Mouse (Mus musculus): Measurements from ENCODE around the gene Gm20388.
A peak's percentile ranks its signal among the peaks of the same experiment; 100 is the strongest.

The Gm20388 gene

DNA sequence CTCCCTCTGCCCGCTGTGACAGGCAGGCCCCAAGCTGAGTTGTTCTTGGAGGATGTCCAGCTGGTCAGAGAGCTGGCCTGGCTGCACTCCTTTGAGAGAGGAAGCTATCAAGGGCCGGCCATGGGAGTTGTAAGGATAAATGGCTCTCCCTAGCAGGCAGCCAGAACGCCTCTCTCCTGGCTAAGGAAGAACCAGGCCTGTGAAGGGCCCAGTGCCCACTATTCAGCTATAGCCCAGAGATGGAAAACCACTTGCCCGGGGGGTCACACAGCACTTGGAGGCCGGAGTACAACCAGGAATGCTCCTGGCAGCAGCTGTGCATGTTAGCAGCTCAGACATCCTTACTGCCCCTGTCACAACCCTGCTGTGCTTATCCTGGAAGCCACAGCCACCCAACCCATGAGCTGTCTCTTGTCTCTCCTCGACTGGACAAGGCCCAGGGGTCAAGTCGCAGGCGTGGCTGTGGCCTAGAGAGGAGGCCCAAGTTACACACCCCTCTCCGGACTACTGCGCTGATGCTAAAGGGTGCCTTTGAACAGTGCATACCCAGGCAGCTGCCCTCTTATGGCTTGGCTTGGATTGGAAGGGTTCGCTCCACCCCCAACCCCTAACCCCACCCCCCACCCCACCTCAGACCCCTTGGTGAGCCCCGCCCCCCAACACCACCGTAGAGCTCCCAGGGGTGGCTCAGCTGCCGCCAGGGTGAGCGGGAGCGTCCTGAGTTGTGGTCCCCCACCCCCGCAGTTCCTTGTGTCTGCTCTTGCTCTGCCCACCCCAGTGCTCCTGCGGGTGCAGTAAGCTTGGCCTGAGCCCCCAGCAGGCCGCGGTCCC, 593.8 kb downstream of the Gm20388 start:
- DNase-seq (ENCODE audit: low spot score in 2 of 2): no peak

DNA sequence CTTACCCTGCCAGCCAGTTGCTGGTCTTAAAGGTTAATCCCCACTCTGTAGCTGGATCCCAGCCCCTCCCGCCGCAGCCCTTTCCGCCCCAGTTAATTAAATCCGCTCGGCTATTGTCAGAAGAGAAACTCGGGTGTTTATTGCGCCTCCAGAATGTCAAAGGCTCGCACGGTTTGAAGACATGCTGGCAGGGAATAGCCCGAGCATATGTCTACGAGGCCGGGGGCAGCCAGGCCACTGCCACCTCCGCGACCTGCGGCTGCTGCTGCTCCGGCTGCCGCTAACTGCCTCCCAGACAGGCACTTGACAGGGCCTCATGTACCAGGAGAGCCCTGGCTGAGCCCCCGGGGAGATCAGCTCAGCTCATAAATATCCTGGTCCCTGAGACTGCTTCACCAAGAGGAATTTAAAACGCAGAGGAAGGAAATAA, 594.5 kb downstream of the Gm20388 start:
- DNase-seq (ENCODE audit: low spot score in 2 of 2): no peak

DNA sequence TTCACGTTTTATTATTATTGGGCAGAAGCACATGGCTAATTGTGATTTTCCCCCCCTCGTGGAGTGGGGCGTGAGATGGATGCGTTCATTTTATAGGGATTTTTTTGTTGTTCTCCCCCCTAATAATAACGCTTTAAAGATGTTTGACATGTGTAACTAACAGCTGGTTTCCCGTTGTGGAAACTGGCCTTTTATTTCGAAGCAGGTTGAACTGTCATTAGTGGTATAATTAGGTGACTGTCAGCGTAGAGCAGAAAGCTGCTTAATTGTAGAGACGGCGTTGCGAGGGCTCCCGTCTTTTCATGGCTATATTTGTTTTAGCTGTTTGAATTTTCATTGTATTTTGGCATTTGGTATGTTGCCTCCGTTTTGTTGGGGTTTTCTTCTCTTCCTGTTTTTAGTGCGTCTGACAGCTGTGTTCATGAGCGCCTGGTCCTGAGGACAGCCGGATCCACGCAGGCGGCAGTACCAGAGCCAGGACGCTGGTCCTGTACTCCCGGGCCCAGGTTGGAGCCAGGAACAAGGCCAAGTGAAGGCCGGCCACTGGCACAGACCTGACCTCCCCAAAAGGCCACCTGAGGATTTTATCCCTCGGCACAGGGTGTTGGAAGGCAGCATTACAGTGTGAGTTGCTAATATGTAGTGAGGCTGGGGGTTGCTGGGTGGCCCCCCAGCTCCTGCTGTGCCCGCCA, 595.1 kb downstream of the Gm20388 start:
- no peak for DNase-seq (ENCODE audit: low spot score in 2 of 2)

DNA sequence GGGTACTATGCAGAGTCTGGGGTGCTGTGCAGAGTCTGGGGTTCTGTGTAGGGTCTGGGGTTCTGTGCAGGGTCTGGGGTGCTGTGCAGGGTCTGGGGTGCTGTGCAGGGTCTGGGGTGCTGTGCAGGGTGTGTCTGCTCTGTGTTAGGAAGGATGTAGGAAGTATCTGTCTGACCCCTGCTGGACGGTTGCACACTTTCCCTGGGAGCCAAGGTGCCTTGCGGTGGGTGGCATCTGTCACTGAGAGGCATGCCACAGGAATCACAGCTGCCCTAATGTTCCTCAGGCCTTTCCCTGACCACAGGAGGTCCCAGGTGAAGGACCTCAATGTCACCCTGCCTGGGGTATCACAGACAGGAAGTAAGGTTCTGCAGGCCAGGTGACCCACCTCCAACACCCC, 595.9 kb downstream of the Gm20388 start:
- DNase-seq (ENCODE audit: low spot score in 2 of 2): no peak

DNA sequence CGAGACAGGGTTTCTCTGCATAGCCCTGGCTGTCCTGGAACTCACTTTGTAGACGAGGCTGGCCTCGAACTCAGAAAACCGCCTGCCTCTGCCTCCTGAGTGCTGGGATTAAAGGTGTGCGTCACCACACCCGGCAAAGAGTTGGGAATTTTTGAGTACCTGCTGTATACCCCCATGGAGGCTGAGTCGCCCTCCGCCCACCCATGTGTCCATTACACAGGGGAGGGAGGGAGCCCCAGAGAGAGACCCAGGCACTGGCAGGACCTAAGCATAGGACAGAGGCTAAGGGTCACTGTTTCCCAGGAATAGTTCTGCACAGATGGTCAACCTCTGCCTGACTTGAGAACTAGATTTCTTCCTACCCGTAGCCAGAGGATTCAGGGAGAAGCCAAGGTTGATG, 596.6 kb downstream of the Gm20388 start:
- DNase-seq (ENCODE audit: low spot score in 2 of 2): no peak

DNA sequence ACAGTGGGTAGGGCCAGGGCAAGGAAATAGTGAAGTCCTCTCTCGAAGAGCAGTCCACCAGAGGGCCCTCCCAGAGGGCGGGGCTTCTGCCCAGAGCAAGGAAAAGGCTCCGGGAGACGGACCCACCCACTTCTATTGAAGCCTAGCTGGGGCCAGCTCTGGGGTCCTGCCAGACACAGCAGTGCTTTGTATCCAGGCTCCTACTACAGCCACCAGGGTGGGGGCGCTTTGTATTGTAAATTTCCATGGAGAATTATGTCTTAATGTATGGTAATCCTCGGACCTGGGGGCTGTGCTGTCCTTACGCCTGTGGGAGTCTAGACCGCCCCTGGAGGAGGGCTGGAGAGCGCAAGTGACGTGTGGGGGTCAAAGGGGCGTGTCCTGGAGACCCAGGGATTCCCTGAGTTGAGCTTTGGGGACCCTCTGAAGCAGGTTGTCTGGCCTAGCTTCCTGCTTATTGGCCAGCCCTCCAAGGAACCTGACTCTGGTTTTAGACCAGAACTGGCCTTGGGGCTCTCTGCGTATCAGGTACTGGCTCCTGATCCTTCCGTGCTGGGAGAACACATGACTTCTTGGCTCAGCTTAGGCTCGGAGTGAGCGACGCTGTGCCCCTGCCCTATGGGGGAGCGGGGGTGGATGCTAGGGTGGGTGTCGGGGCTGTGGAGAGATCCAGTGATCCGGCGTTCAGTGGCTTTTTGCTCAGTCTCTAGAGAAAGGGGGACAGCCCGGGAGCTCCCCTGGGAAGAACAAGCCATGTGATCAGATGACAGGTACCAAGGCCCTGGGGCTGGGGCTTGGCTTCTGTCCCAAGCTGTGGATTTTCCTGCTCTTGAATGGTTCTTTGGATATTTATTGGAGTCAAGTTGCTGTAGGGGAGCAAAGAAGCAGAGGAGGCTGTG, 598.7 kb downstream of the Gm20388 start:
- no peak for DNase-seq (ENCODE audit: low spot score in 2 of 2)

DNA sequence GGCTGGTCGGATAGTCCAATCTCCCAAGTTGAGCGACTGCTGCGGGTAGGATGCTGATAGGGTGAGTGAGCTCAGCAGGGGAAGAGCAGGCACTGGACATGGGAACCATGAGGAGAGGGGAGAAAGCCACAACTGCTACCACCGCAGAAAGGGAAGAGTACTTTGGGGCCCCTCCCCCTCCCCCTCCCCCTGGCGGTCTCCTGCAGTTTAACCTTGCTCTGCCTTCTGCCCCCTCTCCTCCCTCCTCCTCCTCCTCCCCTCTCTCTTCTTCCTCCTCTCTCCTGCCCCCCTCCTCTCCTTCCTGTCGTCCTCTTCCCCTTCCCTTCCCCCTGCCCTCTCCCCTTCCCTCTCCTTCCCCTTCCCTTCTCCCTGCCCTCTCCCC, 599.4 kb downstream of the Gm20388 start:
- DNase-seq (ENCODE audit: low spot score in 2 of 2): no peak

DNA sequence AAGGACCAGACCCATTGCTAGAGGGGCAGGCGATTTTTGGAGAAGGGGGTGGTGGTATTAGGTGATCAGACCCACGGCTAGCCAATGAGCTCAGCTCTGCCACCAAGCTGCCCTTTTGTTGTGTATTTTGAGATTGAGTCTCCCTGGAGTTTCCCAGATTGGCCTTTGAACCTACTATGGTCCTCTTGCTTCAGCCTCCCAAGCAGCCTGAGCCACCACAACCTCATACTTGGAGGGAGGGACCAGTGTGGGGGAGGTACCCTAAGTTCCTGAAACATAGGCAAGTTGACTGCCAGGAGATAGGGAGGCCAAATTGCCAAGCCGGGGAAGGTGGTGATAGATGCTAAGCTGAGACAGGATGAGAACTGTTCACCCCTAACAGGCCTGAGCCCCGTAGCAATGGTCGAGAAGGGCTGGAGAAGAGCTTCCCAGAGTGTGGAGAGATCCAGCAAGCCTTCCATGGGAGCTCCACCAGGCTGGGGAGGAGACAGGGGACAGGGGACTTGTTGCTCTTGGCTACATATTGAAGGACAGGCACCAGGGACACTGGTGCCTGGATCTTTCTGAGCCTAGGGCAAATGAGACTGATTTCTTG, 600.3 kb downstream of the Gm20388 start:
- DNase-seq (ENCODE audit: low spot score in 2 of 2): no peak

DNA sequence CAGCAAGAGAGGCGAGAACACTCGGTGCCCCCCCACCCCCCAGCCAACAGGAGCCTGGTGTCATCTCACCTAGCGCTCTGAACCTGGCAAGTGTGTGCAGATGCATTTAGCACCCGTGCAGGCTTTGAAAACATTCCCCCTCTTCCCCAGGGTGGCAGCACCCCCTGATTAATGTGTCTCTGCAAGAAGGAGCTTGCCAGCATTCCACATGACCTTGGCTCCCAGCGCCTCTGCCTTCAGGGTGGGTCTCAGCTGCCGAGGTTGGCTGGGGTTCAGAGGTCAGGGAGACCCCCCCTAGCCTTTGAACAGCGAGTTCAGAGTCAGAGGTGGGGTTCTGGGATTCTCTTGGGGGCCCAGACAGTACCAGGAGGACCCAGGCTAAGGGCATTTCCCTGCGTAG, 601.1 kb downstream of the Gm20388 start:
- no peak for DNase-seq (ENCODE audit: low spot score in 2 of 2)

DNA sequence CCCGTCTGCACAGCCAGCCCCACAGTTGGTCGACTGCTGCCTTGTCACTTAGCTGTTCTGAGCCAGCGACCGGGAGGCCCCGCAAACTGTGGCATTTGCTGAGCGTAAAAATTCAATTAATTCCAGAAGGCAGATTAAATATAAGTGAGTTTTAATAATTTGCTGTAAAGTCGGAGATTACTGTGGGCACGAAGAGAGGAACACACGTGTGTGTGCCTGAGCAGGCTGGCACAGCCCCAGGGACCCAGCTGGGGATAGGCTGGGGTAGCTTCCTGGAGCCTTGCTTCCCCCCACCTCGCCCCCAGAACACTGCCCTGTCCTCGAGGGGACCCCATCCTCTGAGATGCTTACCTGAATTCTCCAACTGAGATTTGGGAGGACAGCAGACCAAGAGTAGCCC, 601.7 kb downstream of the Gm20388 start:
- no peak for DNase-seq (ENCODE audit: low spot score in 2 of 2)

DNA sequence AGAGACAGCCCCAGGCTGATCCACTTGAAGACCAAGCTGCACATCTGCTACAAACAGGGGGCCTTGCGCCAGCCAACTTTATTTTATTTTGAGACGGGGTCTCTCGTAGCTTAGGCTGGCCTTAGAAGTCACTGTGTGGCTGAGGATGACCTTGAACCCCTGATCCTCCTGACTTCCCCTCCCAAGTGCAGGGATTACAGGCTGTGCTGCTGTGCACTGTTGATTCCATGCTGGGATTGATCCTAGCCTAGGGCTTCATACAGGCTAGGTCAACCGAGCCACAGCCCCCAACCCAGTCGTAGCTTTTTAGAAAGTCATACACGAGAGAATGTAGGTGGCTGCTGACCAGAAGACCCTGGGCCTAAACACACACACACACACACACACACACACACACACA, 602.5 kb downstream of the Gm20388 start:
- DNase-seq (ENCODE audit: low spot score in 2 of 2): no peak

DNA sequence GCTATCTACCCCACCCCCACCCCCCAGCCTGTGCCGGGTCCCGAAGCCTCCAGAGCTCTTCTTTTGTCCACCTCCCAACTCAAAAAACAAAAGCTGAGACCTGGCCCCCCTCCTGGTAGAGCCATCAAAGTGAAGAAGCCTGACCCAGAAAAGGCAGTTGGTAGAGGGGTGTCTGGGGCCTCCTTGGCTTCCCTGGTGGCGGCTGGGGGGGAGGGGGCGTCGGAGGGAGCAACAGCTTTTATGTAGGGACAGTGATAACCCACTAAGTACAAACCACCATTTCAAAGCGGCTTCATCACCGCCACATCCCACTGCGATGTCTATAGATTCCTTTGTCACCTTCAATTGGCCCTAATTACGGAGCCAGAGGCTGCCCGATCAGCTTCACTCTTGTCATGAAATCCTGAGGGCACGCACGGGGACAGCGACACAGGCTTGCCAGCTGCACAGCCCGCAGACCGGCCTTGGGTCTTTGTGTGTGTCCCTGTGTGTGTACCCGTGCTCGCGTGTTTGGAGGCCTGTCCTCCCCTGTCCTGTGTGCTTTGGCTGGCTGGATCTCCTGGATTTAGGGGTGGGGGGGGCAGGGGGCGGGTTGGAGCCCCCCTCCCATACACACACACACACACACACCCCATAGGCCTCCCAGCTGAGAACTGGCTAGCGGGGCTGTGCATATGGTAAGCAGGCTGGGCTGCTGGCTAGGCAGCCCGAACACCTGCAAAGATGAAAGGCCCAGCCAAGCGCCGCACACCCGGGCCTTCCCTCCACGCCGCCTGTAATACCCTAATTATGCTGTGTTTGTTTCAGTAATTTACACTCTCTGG, 603.2 kb downstream of the Gm20388 start:
- no peak for DNase-seq (ENCODE audit: low spot score in 2 of 2)

DNA sequence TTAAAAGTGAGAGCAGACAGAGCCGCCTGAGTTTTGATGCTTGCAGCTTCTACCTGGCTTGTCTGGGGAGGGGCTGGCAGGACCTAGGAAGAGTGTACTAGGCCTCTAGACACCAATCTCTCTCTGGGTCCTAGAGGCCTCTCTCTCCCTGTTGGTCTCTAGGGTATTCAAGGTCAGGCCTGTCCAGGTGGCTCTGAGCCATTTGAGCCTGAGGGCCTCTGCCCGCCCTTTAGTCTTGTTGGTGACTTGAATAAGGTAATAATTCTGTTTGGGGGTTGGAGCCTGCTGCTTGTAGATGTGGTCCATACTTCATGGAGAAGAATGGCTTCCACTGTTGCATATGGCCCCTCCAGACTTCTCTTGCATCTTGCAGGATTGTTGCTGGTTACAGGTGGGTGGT, 604.6 kb downstream of the Gm20388 start:
- DNase-seq (ENCODE audit: low spot score in 2 of 2): no peak

DNA sequence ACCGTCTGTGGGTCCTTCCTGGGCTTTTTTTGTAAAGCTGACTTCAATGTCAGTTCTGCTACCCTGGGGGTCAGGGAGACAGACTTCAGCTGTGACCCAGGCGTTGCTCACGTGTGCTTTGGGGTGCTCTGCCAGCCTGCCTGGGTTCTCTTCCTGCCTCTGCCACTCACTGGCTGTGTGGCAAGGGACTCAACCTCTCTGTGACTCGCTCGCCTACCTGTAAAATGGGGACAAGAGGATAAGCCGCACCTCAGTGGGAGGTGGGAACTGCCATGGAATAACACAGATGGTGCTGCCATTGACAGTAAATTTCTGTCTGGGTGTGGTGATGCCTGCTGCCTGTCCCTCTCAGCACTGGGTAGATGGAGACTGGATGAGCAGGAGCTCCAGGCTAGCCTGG, 605.0 kb downstream of the Gm20388 start:
- no peak for DNase-seq (ENCODE audit: low spot score in 2 of 2)

DNA sequence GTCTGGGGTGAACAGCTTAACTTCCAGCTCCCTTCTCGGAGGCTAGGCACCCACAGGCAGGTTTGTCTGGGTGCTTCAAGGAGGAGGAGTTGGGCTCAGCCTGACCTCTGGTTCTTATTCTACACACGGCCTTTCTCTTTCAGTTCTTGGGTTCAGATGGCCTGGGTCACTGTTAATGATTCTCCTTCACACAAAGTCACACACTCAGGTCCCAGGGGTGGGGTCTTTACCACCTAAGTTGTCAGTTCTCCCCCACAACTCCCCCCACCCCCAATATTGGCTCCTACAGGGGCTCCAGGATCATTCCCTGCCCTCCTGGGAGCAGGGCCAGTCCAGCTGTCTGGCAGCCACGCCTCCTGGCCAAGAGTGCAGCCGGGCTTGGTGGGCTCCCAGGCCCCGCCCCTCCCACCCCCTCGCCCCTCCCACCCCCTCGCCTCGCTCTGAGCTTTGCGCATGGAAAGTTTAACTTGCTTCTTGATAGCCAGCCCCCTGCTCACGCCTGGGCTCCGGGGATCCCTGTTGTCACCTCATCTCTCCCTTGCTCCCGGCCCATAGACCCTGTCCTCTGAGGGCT, 605.6 kb downstream of the Gm20388 start:
- no peak for DNase-seq (ENCODE audit: low spot score in 2 of 2)

DNA sequence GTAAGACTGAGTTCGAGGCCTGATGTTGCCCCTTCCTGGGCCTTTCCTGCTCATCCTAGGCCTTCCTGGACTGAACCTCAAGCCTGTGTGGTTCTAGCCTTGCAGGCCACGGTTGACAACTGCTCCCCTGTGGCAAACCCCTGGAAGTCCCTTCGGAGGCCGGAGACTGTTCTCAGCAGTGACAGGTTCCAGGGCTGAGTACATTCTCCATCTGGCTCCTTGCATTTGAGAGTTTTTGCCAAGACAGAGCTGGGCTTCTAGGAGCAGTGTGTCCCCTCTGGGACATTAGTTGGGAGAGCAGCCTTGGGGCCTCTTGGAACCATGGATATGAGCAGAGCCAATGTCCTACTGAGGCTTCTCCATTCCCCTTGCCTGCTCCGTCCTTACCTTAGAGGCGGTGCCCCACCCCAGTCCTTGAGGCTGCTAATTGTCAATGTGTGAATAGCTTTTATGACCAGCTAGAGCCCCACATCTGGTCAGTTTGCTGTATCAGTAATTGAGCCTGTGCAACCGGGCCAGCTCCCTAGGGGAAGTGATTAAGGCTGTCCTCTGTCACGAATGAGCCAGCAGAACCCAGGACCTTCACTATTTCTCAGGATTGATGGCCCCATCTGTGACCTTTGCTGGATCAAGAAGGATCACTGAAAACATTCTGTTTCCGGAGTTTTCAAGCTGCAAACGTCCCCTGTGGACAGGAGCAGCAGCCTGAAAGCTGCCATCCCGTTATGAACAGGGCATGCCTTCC, 607.2 kb downstream of the Gm20388 start:
- DNase-seq (ENCODE audit: low spot score in 2 of 2): no peak

DNA sequence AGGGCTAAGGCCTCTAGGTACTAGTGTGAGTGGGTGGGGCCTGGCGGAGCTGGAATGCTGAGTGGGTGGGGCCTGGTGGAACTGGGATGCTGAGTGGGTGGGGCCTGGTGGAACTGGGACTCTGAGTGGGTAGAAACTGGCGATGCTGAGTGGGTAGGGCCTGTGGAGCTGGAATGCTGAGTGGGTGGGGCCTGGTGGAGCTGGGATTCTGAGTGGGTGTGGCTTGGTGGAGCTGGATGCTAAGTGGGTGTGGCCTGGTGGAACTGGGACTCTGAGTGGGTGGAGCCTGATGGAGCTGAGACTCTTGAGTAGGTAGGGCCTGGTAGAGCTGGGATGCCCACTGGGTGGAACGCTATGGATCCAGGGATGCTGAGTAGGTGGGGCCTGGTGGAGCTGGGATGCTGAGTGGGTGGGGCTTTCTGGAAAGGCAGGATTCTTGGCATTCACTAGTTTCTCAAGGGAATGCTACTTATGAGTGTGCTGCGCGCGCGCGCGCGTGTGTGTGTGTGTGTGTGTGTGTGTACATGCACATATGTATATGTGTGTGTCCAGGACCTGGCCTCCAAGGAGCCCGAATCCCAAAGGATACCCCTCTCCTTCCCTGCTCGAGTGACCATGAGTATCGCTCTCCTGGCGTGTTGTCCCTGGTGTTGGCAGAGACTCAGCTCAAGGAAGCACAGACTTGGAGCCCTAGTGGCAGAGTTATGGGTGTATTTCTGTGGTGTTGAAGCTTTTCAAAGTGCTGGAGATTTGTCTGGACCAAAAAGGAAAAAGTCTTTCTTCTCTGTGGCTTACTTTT, 608.3 kb downstream of the Gm20388 start:
- DNase-seq (ENCODE audit: low spot score in 2 of 2): peak in 1 of 2 experiments; percentile 57

DNA sequence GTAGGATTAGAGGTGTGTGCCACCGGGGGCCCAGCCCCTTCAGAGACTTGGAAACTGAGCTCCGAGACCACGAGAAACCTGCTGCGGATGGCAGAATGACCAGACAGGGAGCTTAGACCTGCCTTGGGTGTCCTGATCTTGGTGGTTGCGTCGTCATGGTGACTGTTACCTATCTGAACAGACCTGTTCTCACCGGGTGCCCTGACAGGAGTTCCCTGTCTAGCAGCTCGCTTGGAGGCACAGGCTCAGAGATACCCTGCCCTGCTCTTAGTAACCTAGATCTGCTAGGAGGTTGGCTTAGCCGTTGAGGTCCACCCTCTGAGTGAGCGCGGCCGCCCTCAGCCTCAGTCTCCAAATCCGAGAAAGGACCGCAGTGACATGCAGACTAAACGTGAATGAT, 609.6 kb downstream of the Gm20388 start:
- no peak for DNase-seq (ENCODE audit: low spot score in 2 of 2)

All from left cerebral cortex, adult 9 months (tissue).